Mouse (Mus musculus): ENCODE measurements around the gene Ces1d. TPM values are rescaled to one million over a fixed set of nuclear protein-coding genes. Genes with fewer than 3 reads are reported as not detected.
A peak's percentile ranks its signal among the peaks of the same experiment; 100 is the strongest.

Gene Ces1d
- polyA plus RNA-seq, 1 experiment from 2014 or later: 408 TPM

DNA sequence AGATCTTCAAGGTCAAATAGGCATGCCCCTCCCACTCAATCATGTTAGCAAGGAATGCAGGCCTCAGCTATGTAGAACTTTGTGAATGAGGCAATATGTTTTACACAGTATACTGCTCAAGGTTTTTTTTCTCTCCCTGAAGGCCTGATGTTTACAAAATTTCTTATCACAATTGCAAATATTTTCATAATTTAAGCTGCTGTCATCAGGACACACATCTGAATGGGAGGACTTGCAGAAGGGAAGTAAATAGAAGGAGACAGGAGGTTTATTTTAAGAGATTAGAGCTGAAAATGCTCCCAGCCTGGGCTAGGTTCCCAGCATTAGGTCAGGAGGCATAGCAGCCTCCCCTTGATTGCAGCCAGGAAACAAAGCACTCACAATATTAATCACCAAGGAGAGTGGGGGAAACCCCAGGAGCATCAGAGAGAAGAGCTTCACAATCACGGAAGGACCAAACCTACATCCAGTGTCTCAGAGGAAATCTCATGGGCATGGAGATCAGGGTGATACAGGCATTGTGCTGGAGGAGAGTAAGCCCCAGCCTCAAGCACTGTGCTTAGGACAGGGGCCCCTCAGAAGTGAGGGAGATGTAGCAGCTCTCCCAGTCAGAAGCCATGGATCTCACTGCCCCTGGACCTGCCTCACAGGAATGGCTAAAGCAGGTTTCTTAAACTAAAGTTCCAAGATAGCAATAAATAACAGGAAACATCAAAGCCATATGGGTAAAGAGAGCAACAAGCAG lies 25.6 kb downstream of the Ces1d start:
- TF ChIP-seq EP300 (IDR thresholded peaks at IDR 0.05) (no peak), CTCF (IDR thresholded peaks at IDR 0.05) (no peak)
- Histone ChIP-seq H3K4me2 (replicated peaks; ENCODE audit: low read depth, low read length) (no peak overlapping the region), H3K27ac (ENCODE audit: low read length) (no peak overlapping the region), H3K36me3 (ENCODE audit: insufficient read depth, low read length) (0 out of 2 replicates have a peak, but pooled peaks cover 6% of the 10 kb centered on the region), H3K4me3 (ENCODE audit: low read depth, low read length) (no peak overlapping the region), H3K9me3 (ENCODE audit: low read length) (no peaks in the 10 kb centered on the region), H3K9ac (replicated peaks; ENCODE audit: low read depth) (no peak overlapping the region), H3K27me3 (replicated peaks; ENCODE audit: insufficient read depth, low read length) (no peaks in the 10 kb centered on the region), H3K4me1 (ENCODE audit: insufficient read depth, low read depth, low read length) (no peaks in the 10 kb centered on the region)
- peak; percentile 60; the same call in 1 of the 2 replicates for ATAC-seq
- DNase-seq (ENCODE audit: low spot score): peak; percentile 64
- WGBS: 20% methylated on average over 1 of the region's 1 CpGs

DNA sequence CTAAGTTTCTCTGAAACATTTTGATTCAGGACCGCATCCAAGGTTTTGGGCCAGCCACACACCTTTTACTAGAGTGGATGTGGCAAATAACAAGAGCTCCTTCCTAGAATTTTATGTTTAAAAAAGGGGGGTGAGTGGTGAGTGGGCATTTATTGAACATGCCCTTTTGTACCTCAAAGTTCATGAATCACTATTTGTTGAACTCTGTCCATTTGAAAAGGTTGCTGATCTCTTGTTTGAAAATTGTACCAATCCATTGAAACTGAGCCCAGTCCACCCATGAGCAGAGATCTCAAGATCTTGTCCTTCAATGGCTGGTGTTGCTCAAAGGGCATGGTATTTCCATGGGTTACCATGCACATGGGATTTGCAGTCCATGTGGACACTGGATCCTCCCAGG lies 34.3 kb downstream of the Ces1d start:
- Histone ChIP-seq H3K9me3 (ENCODE audit: low read length) (no peaks in the 10 kb centered on the region), H3K27ac (ENCODE audit: low read length) (no peak overlapping the region), H3K4me3 (ENCODE audit: low read depth, low read length) (no peak overlapping the region), H3K27me3 (replicated peaks; ENCODE audit: insufficient read depth, low read length) (no peaks in the 10 kb centered on the region), H3K9ac (replicated peaks; ENCODE audit: low read depth) (no peak overlapping the region), H3K4me1 (ENCODE audit: insufficient read depth, low read depth, low read length) (no peaks in the 10 kb centered on the region), H3K36me3 (ENCODE audit: insufficient read depth, low read length) (no peaks in the 10 kb centered on the region), H3K4me2 (replicated peaks; ENCODE audit: low read depth, low read length) (no peak overlapping the region)
- ATAC-seq: no peak
- no peak for DNase-seq (ENCODE audit: low spot score)
- TF ChIP-seq EP300 (IDR thresholded peaks at IDR 0.05): no peak
- WGBS: 91% methylated on average over 1 of the region's 1 CpGs

DNA sequence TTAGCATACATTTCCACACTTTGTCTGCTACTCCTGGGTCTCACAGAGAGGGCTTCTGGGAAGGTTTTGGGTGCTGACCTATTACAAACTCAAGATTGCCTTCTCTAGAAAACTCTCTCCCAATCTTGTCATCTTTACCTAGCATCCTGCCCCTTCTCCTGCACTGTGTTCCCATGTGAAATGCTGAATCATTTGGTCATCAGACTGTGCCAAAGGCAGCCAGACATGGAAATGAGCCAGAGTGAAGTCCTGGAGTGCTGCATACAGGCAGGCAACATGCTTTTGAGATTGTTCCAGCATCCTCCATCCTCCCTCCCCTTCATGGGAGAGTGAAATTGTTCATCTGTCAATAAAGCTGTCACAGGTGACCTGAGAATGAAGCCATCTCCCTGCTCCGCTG lies 46.2 kb downstream of the Ces1d start:
- Histone ChIP-seq H3K9me3 (ENCODE audit: low read length) (no peaks in the 10 kb centered on the region), H3K4me2 (replicated peaks; ENCODE audit: low read depth, low read length) (no peak overlapping the region), H3K27me3 (replicated peaks; ENCODE audit: insufficient read depth, low read length) (no peaks in the 10 kb centered on the region), H3K9ac (replicated peaks; ENCODE audit: low read depth) (no peak overlapping the region), H3K4me3 (ENCODE audit: low read depth, low read length) (no peak overlapping the region), H3K4me1 (ENCODE audit: insufficient read depth, low read depth, low read length) (no peaks in the 10 kb centered on the region), H3K36me3 (ENCODE audit: insufficient read depth, low read length) (no peaks in the 10 kb centered on the region), H3K27ac (ENCODE audit: low read length) (no peak overlapping the region)
- WGBS: 89% methylated on average over 1 of the region's 1 CpGs
- TF ChIP-seq EP300 (IDR thresholded peaks at IDR 0.05) (no peak), CTCF (IDR thresholded peaks at IDR 0.05) (no peak)
- DNase-seq (ENCODE audit: low spot score) (no peak), ATAC-seq (no peak)

GRCm38 (mm10) chr8:93147331-93147730 lies 50.3 kb downstream of the Ces1d start:
- H3K4me3 ChIP-seq (ENCODE audit: low read depth, low read length): no peak overlapping the region
- TF ChIP-seq CTCF (IDR thresholded peaks at IDR 0.05) (no peak), EP300 (IDR thresholded peaks at IDR 0.05) (no peak)
- H3K9ac ChIP-seq (replicated peaks; ENCODE audit: low read depth): no peak overlapping the region
- no peaks in the 10 kb centered on the region for H3K4me1 ChIP-seq (ENCODE audit: insufficient read depth, low read depth, low read length)
- no peak overlapping the region for H3K27ac ChIP-seq (ENCODE audit: low read length)
- H3K4me2 ChIP-seq (replicated peaks; ENCODE audit: low read depth, low read length): no peak overlapping the region
- DNase-seq (ENCODE audit: low spot score) (no peak), ATAC-seq (no peak)
- H3K9me3 ChIP-seq (ENCODE audit: low read length): no peaks in the 10 kb centered on the region
- no peaks in the 10 kb centered on the region for H3K36me3 ChIP-seq (ENCODE audit: insufficient read depth, low read length)
- no peaks in the 10 kb centered on the region for H3K27me3 ChIP-seq (replicated peaks; ENCODE audit: insufficient read depth, low read length)

GRCm38 (mm10) chr8:93140696-93141095 lies 56.9 kb downstream of the Ces1d start:
- no peaks in the 10 kb centered on the region for H3K27me3 ChIP-seq (replicated peaks; ENCODE audit: insufficient read depth, low read length)
- H3K9me3 ChIP-seq (ENCODE audit: low read length): no peaks in the 10 kb centered on the region
- DNase-seq (ENCODE audit: low spot score): peak; percentile 52
- H3K4me2 ChIP-seq (replicated peaks; ENCODE audit: low read depth, low read length): no peak overlapping the region
- no peaks in the 10 kb centered on the region for H3K4me1 ChIP-seq (ENCODE audit: insufficient read depth, low read depth, low read length)
- no peaks in the 10 kb centered on the region for H3K36me3 ChIP-seq (ENCODE audit: insufficient read depth, low read length)
- no peak for TF ChIP-seq EP300 (IDR thresholded peaks at IDR 0.05)
- TF ChIP-seq CTCF (IDR thresholded peaks at IDR 0.05): peak; percentile 69
- no peak overlapping the region for H3K9ac ChIP-seq (replicated peaks; ENCODE audit: low read depth)
- WGBS: 42% methylated on average over 1 of the region's 1 CpGs
- no peak overlapping the region for H3K27ac ChIP-seq (ENCODE audit: low read length)
- no peak for ATAC-seq
- no peak overlapping the region for H3K4me3 ChIP-seq (ENCODE audit: low read depth, low read length)

- no peaks in the 10 kb centered on the region for H3K4me1 ChIP-seq (ENCODE audit: insufficient read depth, low read depth, low read length)
- 91% methylated on average over 2 of the region's 2 CpGs for WGBS
- no peaks in the 10 kb centered on the region for H3K27me3 ChIP-seq (replicated peaks; ENCODE audit: insufficient read depth, low read length)
Observed at GRCm38 (mm10) chr8:93132196-93132595, 65.4 kb downstream of the Ces1d start.

More at GRCm38 (mm10) chr8:93132196-93132595, 65.4 kb downstream of the Ces1d start:
- H3K36me3 ChIP-seq (ENCODE audit: insufficient read depth, low read length): no peaks in the 10 kb centered on the region
- no peak for TF ChIP-seq EP300 (IDR thresholded peaks at IDR 0.05)
- peak; percentile 29; the same call in 1 of the 2 replicates for TF ChIP-seq CTCF (IDR thresholded peaks at IDR 0.05)
- no peak overlapping the region for H3K9ac ChIP-seq (replicated peaks; ENCODE audit: low read depth)
- H3K27ac ChIP-seq (ENCODE audit: low read length): no peak overlapping the region
- no peak overlapping the region for H3K4me3 ChIP-seq (ENCODE audit: low read depth, low read length)
- H3K9me3 ChIP-seq (ENCODE audit: low read length): no peaks in the 10 kb centered on the region
- no peak for DNase-seq (ENCODE audit: low spot score)
- H3K4me2 ChIP-seq (replicated peaks; ENCODE audit: low read depth, low read length): no peak overlapping the region
- no peak for ATAC-seq
